9 mouse cellular contexts compared by ENCODE assay signal in the genomic region with DNA sequence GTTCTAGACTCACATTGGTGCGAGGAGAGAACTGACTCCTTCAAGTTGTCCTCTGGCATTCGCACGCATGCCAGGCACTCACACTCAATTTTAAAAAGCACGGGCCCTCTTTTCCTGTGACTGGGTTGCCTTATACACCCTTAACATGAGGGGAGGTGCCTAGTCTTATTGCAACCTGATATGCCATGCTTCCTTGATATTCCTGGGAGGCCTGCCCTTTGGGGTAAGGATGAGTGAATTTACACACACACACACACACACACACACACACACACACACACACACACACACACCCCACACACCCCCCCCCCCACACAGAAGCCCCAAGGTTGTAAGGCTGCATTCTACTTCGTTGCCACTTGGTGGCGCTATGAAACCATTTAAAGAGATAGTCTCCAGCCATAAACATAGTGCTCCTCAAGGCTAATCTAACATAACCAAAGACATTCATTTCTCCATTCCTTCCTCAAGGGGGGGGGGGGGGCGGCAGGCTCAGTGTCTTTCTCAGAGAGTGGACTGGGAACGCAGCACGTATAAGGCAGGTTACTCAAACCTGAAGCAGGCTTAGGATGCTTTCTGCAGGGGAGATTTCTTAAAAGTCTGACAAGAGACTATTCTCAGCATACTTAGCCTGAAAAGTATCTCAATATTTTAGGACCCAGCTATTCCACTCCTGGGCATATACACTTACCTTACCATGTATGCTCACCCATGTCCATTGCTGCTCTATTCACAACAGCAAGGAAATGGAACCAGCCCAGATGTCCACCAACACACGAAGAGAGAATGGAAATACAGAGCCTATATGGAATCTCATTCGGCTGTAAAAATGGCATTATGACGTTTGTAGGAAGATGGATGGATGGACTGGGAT.
DNase-seq lines count a peak whose midpoint lies in the region; ATAC-seq lines count a peak whose summit lies in the region.
"Had no signal": no experiment of that assay in that cellular context is flagged by ENCODE, and none has a peak within 500 bp of the region (broad histone marks: within the 10 kb centered on the region; RNA-seq: fewer than 3 reads in every experiment).

No protein-coding gene starts in this region.

- ATAC-seq in forebrain, embryonic 14.5 days, result peak; percentile 78
- ATAC-seq in intestine, embryonic 14.5 days (replicated peaks; ENCODE audit: low FRiP score, low TSS enrichment, low read depth), result peak; percentile 77
- peak; percentile 62; the same call in 1 of the 2 replicates for ATAC-seq in lung, embryonic 15.5 days (ENCODE audit: borderline replicate concordance, extremely low read depth, low FRiP score, low TSS enrichment)

- H3K9me3 ChIP-seq in forebrain, embryonic 14.5 days (replicated peaks; ENCODE audit: control insufficient read depth, low read length), result no peaks in the 10 kb centered on the region
- H3K9me3 ChIP-seq in intestine, embryonic 14.5 days (ENCODE audit: control insufficient read depth, low read length), result no peaks in the 10 kb centered on the region
- H3K9me3 ChIP-seq in lung, embryonic 15.5 days, result no peaks in the 10 kb centered on the region
- H3K9me3 ChIP-seq: liver, embryonic 13.5 days had no signal

- H3K4me3 ChIP-seq in forebrain, embryonic 14.5 days (ENCODE audit: low read depth, low read length), result no peak overlapping the region
- H3K4me3 ChIP-seq in intestine, embryonic 14.5 days (ENCODE audit: low read depth, low read length), result no peak overlapping the region
- H3K4me3 ChIP-seq in lung, embryonic 15.5 days, result no peak overlapping the region
- H3K4me3 ChIP-seq: liver, embryonic 13.5 days had no signal

- H3K4me2 ChIP-seq in forebrain, embryonic 14.5 days (ENCODE audit: low read length), result no peak overlapping the region
- H3K4me2 ChIP-seq in intestine, embryonic 14.5 days (ENCODE audit: low read length), result no peak overlapping the region
- no peak overlapping the region for H3K4me2 ChIP-seq in lung, embryonic 15.5 days
- H3K4me2 ChIP-seq: liver, embryonic 13.5 days had no signal

- no peaks in the 10 kb centered on the region for H3K4me1 ChIP-seq in forebrain, embryonic 14.5 days (ENCODE audit: control insufficient read depth, insufficient read depth, low read length)
- no peaks in the 10 kb centered on the region for H3K4me1 ChIP-seq in intestine, embryonic 14.5 days (replicated peaks; ENCODE audit: control insufficient read depth, insufficient read depth, low read length)
- peaks cover 12% of the 10 kb centered on the region for H3K4me1 ChIP-seq in lung, embryonic 15.5 days
- H3K4me1 ChIP-seq: liver, embryonic 13.5 days had no signal

- no peak overlapping the region for H3K9ac ChIP-seq in forebrain, embryonic 14.5 days (ENCODE audit: low read length)
- H3K9ac ChIP-seq in intestine, embryonic 14.5 days (ENCODE audit: low read length), result no peak overlapping the region
- H3K9ac ChIP-seq in lung, embryonic 15.5 days, result no peak overlapping the region
- H3K9ac ChIP-seq: liver, embryonic 13.5 days had no signal

- no peak overlapping the region for H3K27ac ChIP-seq in forebrain, embryonic 14.5 days (ENCODE audit: low read depth, low read length)
- H3K27ac ChIP-seq in intestine, embryonic 14.5 days (ENCODE audit: low read depth), result 0 out of 2 replicates have a peak overlapping the region, but pooled peaks have one; percentile 22
- no peak overlapping the region for H3K27ac ChIP-seq in lung, embryonic 15.5 days
- H3K27ac ChIP-seq: liver, embryonic 13.5 days had no signal

- no peaks in the 10 kb centered on the region for H3K27me3 ChIP-seq in forebrain, embryonic 14.5 days (replicated peaks; ENCODE audit: control insufficient read depth, insufficient read depth, low read length)
- H3K27me3 ChIP-seq in intestine, embryonic 14.5 days (replicated peaks; ENCODE audit: control insufficient read depth, insufficient read depth, low read length), result no peaks in the 10 kb centered on the region
- H3K27me3 ChIP-seq in lung, embryonic 15.5 days, result no peaks in the 10 kb centered on the region
- H3K27me3 ChIP-seq: liver, embryonic 13.5 days had no signal

- no peaks in the 10 kb centered on the region for H3K36me3 ChIP-seq in forebrain, embryonic 14.5 days (ENCODE audit: control insufficient read depth, insufficient read depth, low read length)
- no peaks in the 10 kb centered on the region for H3K36me3 ChIP-seq in intestine, embryonic 14.5 days (ENCODE audit: control insufficient read depth, insufficient read depth, low read length)
- H3K36me3 ChIP-seq in lung, embryonic 15.5 days, result no peaks in the 10 kb centered on the region
- H3K36me3 ChIP-seq: liver, embryonic 13.5 days had no signal

- DNase-seq in urinary bladder, postnatal 36 days (ENCODE audit: low spot score in 2 of 2), result peak; percentile 25 to 39
- no peak for DNase-seq in urinary bladder, adult 2 months (ENCODE audit: low spot score)
- DNase-seq in c-Kit-negative CD71-positive TER-119-positive erythroid progenitor cells, embryonic 14.5 days (ENCODE audit: low read depth, low spot score), result peak; percentile 5
- DNase-seq in forebrain, embryonic 14.5 days (ENCODE audit: low spot score), result peak; percentile 79
- peak; percentile 70 for DNase-seq in intestine, embryonic 14.5 days (ENCODE audit: low spot score)
- DNase-seq in retina, embryonic 14.5 days (ENCODE audit: low spot score), result peak; percentile 79
- no peak for DNase-seq in left cerebral cortex, adult 8-10 months (ENCODE audit: low spot score in 2 of 2)
- DNase-seq: liver, embryonic 13.5 days had no signal

- 43% methylated on average over 12 of the region's 12 CpGs for WGBS in forebrain, embryonic 14.5 days
- 36% methylated on average over 12 of the region's 12 CpGs for WGBS in intestine, embryonic 14.5 days
- 40% methylated on average over 12 of the region's 12 CpGs for WGBS in lung, embryonic 15.5 days

Comparison
In these comparisons a context has a peak if more than half of its experiments do, and no peak if none do; other contexts are left out.
1. DNase-seq: peak in urinary bladder, postnatal 36 days (2 of 2), c-Kit-negative CD71-positive TER-119-positive erythroid progenitor cells, embryonic 14.5 days (single experiment), forebrain, embryonic 14.5 days (single experiment), intestine, embryonic 14.5 days (single experiment) and retina, embryonic 14.5 days (single experiment); none in urinary bladder, adult 2 months (single experiment) and left cerebral cortex, adult 8-10 months (0 of 2).
2. Peak in every context shown above with its lines, with median percentiles within 50 percentile points of each other: ATAC-seq.